Mouse (Mus musculus): Measurements from ENCODE around the gene Lpin2.

The Lpin2 gene

DNA sequence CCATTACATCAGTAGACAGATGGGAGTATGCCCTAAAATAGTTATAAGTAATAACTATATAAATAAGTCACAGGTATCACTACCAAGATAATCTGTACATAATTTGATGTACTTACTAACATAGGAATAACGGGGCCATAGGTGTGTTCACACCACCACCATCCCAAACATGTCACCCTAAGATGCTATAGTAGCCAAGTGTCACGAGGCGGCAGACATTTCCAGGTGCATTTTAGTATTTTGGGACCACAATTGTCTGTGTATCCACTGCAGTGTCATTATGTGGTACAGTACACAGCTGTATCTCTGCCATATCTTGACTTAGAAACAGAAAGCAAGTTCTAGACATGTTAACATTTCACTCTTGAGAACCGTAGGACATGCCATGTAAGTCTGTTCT is 50.9 kb downstream of the Lpin2 start:
- DNase-seq, result no peak

- no peak for DNase-seq
These were observed 51.8 kb downstream of the Lpin2 start for GRCm38 (mm10) chr17:71234041-71234594.

GRCm38 (mm10) chr17:71235229-71235958 is 53.0 kb downstream of the Lpin2 start:
- DNase-seq, result no peak

DNA sequence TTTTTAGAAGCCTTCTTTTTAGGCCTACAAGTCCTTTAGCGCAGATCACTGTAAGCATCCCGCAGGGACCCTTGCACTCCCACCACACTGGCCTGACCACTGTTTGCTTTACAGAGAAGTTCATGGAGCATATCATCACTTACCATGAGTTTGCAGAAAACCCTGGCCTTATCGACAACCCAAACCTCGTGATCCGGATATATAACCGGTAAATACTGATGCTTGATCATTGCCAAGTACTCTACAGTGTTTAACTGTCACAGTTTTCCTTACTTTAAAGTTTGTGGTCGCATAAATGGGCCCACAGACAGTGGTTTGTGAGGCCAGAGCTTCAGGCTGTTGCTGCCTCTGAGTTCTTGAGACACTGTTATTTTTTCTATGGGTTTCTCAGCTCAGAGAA is 56.1 kb downstream of the Lpin2 start:
- no peak for DNase-seq

- no peak for DNase-seq
These were observed 58.5 kb downstream of the Lpin2 start for GRCm38 (mm10) chr17:71240811-71241210.

DNA sequence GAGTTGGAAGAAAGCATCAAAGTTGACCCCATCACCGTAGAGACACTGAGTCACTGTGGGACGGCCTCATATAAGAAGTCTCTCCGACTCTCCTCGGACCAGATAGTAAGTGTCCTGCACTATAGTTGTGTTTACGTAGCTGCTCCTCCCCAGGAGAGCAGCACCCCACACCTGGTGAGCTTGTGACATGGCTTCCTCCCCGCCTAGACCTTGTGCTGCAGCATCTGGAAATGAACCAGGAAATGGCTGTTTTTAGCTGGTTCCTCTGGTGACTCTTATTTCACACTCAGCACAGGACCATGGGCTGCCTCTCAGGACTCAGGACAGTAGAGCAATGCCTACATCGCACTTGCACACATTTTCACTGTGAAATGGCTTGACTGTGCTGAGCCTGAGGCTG is 60.3 kb downstream of the Lpin2 start:
- no peak for DNase-seq

DNA sequence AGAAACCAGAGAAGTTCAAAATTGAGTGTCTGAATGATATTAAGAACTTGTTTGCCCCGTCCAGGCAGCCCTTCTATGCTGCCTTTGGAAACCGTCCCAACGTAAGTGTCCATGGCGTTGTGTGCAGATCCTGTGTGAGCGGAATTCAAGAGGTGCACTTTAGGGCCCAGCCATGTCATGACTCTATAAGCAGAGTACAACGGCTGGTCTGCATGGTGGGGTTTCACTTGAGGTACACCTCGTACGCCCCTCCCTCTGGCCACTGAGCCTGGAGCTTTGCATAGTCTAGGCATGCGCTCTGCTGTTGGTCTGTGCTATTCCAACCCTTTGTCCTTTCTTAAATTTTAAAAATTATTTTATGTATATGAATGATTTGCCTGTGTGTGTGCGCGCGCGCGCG is 62.8 kb downstream of the Lpin2 start:
- DNase-seq, result no peak

DNA sequence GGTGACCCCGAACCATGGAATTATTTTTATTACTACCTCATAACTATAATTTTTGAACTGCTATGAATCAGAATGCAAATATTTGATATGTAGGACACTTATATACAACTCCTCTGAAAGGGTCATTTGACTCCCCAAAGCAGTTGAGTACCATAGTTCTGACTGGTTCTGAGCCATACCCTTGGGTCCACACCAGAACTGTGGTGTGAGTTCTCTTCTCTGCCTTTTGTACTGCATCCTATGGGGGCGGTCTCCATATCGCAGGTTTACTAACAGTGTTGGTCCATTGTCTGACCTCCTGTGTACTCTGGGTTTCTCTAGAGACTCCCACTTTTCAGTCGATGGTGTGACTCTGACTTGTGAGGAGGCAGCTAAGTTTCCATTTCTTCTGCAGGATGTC is 63.7 kb downstream of the Lpin2 start:
- no peak for DNase-seq

DNA sequence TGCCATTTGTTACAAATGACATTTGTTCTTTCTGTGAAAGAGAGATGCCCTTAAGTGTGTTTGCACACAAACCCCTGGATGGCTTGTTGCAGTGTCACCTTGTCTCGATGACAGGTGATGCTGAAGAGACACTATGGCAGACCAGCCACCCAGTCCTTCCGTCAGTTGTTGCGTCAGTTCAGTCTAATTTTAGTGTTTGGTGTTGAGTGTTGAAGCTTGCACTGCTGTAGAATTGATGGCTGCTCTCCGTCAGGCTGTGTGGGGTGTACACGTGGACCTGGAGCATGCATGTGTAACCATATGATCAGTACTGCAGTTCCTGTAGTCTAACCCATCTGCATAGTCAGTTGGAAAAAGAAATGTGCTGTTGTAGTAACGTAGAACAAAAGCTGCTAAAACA is 66.6 kb downstream of the Lpin2 start:
- peak in 1 of 2 experiments; percentile 15 for DNase-seq

DNA sequence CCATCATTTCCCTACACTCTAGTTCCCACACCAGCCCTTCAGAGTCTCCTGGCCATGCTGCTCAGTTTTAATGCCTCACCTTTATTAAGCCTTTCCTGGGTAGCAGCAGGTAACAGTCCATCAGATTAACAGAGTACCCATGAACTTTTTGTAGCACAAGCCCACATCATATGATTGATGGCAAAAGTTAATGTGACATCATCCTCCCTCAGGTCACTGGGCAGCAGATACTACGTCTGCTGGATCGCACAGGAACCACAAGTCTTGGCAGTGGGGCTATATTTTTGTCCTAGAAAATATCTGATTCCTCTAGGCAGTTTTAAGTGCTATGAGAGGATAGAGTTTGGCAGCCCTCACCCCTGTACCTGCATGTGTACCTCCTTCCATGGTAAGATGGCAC is 67.7 kb downstream of the Lpin2 start:
- peak in 1 of 2 experiments; percentile 17 for DNase-seq

- peak; percentile 32 to 55 for DNase-seq
These were observed 68.7 kb downstream of the Lpin2 start for GRCm38 (mm10) chr17:71250819-71251600.

GRCm38 (mm10) chr17:71251601-71252001 is 69.2 kb downstream of the Lpin2 start:
- peak in 1 of 2 experiments; percentile 61 for DNase-seq

DNA sequence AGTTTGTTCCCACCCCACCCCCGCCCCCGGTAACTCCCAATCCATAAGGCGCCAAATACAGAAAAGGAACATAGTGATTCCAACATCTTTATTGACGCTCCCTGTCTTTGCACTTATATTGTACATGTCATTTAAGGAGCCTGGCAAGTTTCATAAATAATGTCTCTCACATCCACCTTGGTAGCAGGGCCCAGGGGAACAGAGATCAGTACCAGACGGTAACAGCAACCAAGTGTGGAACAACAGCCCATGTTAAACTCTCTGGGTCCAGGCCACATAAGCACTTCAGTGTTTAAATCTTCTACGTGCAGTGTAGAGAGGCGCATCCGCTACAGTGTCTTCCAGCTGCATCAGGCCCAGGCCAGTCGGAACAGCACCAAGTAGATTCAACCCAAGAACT is 69.7 kb downstream of the Lpin2 start:
- DNase-seq, result peak in 1 of 2 experiments; percentile 27

DNA sequence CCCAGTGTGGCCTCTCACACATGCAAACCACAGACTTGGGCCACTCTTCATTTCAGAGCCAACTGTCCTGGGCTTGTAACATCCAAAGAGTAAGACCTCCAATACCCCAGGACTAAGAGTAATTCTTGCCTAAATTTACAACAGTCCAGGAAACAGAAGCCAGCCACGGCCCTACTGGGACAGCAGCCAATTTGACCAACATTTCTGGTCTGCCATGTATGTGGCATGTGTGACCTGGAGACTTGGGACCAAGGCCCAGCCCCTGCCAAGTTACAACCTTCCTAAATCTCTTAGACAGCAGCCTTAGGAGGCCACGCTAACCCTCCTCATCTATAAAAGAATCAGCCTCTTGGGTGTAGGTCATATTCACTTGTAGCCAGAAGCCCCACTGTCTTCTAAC is 71.0 kb downstream of the Lpin2 start:
- peak in 1 of 2 experiments; percentile 33 for DNase-seq

- peak; percentile 59 to 62 for DNase-seq
These were observed 71.7 kb downstream of the Lpin2 start for GRCm38 (mm10) chr17:71254106-71254505.

GRCm38 (mm10) chr17:71254736-71255135 is 72.4 kb downstream of the Lpin2 start:
- DNase-seq, result peak in 1 of 2 experiments; percentile 52

- peak in 1 of 2 experiments; percentile 31 for DNase-seq
These were observed 73.8 kb downstream of the Lpin2 start for GRCm38 (mm10) chr17:71256068-71256615.

- peak in 1 of 2 experiments; percentile 19 for DNase-seq
These were observed 74.6 kb downstream of the Lpin2 start for GRCm38 (mm10) chr17:71256806-71257536.

DNA sequence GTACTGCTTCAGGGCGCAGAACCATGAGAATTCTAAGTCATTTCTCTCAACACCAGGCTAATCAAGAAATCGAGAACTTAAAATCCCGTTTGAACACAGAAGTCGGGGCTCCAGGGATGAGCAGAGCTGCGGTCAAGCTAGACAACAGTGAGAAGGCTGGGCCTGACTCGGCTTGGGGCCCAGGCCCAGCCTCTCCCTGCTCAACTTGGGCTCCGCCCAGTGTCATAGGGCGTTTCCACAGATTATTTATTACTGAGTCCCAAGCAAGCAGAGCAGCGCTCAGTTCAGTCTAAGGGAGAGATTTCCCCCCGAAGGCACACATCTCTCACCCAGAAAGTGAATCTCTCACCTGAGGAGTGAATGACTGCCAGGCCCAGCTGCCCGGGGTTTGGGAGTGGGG is 77.4 kb downstream of the Lpin2 start:
- DNase-seq, result peak; percentile 59 to 68

DNA sequence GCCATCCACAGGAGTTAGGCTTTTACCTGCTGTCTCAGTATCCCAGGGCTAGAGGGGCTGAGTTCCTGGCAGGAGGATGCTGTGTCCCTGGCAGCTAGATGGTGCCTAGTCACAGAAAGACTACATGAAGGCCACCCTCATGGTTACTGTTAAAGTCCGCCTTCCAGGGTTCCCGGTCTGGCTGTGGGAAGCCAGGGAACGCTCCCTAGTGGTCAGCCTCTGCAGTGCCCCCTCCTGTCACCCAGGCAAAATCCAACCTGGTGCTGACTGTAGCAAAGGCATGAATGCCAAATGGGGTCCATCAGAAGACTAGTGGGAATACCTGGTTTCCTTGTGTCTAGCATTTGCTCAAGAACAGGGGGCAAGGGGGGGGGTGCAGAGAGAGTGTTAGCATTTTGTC is 78.3 kb downstream of the Lpin2 start:
- no peak for DNase-seq

DNA sequence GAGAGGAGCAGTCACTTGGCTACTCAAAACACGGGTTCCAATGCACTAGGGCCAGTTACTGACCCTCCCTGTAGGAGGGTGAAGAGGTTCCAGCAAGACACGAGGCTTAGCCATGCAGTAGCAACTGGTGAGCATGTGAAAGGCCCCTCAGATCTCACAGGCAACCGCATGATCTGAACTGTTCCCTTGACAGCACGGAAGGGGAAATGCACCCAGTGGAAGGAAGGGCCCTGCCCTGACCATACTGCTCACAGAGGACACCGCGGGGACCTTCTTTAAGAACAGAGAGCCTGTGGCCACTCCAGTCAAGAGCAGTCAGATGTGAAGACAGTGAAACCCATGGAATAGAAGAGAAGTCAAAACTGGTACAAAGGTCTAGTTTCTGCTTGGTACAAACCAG is 80.8 kb downstream of the Lpin2 start:
- no peak for DNase-seq

DNA sequence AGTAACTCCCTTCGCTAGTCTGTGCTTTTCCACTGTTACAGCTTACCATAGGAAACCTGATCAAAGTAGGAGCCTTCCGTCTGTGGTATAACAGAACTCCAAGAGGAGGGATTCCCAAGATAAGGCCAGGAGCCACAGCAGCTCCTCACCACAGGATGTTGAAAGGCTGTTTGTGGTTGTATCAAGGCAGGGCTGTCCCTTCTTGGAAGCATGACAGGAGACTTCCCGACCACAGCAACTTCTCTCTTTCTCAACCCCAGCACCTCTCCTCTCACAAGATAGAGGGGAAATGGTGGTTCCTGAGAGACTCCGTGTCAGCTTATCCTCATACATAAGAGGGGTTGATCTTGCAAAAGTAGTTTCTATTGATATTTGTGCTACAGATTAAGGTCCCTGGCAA is 82.4 kb downstream of the Lpin2 start:
- no peak for DNase-seq
